Mouse (Mus musculus): ENCODE measurements around the gene Pros1. TPM values are rescaled to one million over a fixed set of nuclear protein-coding genes. Genes with fewer than 3 reads are reported as not detected.

Gene Pros1
- not detected in 2 replicates for polyA plus RNA-seq (2012; ENCODE audit: insufficient read depth, insufficient read length, low replicate concordance, missing spikeins)

DNA sequence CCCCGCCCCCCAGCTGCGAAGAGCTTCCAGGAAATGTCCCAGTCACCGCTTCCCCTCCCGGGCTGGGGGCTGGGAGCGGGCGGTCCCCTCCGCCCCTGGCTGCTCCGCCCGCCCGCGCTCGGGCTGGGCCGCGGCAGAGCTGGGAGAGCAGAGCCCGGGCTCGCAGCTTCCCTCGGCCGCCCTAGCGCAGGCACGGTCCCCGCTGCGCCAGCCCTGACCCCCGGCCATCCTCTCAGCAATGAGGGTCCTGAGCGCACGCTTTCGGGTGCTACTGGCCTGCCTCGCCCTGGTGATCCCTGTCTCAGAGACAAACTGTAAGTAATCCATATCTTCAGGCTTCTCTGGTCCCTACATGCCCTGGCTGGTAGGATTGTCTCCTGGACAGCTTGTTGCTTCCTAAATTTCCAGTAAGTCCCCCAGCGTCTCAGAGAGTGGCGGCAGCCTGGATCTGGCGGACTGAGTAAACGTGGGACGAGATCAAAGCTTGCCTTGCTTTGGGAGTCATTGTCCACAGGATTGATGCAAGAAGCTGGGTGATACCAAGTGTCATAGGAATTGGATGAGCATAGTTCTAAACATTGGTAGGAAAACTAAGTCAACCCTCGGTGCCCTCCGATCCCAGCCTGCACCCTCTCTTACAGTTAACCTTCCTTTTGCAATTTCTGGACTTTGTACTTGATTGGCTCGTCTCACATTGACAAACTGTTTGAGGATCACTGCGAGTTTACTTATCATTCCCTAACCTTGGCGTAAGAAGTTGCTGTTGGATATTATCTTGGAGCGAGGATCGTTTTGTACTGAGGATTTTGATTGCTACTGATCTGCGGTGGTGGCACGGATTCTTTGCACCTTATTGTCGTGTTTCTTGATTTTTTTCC lies at the start of gene Pros1:
TSS of gene Pros1 (plus strand) at position 117 of the 878 bp plus-strand sequence.
- TF ChIP-seq POLR2A (IDR thresholded peaks at IDR 0.05; ENCODE audit: insufficient read depth, low read depth, low read length) = no peak
- no peak for TF ChIP-seq CTCF (IDR thresholded peaks at IDR 0.05; ENCODE audit: insufficient read depth, low read depth, low read length)
- 8% methylated on average over 42 of the region's 42 CpGs for WGBS
- Histone ChIP-seq H3K4me1 (ENCODE audit: control insufficient read depth, insufficient read depth, low read length) (no peaks in the 10 kb centered on the region), H3K27ac (ENCODE audit: insufficient read depth, low read depth, low read length) (no peak within 1 kb of the TSS), H3K4me3 (ENCODE audit: insufficient read depth, low read depth, low read length) (peak within 1 kb of the TSS; percentile 65)

DNA sequence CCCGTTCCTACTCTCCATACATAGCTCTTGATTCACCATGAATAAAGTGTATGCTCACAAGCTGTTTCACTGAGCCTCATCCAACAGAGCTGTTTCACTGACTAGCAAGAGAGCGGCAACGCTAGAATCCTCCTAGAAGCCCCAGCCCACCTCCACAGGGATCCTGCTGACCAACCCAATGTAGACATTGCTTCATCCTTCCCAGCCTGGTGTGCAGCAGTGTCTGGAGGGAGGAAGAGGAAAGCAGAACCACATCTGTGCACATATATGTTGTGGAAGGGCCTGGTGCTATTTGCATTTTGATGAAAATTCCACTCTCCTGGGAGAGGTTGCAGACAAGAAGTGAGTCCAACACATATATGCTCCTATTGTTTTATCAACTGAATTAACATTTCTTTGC lies 49.5 kb upstream of the Pros1 start:
- TF ChIP-seq POLR2A (IDR thresholded peaks at IDR 0.05; ENCODE audit: insufficient read depth, low read depth, low read length) = no peak
- TF ChIP-seq CTCF (IDR thresholded peaks at IDR 0.05; ENCODE audit: insufficient read depth, low read depth, low read length) = no peak
- H3K27ac ChIP-seq (ENCODE audit: insufficient read depth, low read depth, low read length) = no peak overlapping the region
- 96% methylated on average over 3 of the region's 3 CpGs for WGBS
- H3K4me1 ChIP-seq (ENCODE audit: control insufficient read depth, insufficient read depth, low read length) = 0 out of 2 replicates have a peak, but pooled peaks cover 2% of the 10 kb centered on the region
- H3K4me3 ChIP-seq (ENCODE audit: insufficient read depth, low read depth, low read length) = no peak overlapping the region

DNA sequence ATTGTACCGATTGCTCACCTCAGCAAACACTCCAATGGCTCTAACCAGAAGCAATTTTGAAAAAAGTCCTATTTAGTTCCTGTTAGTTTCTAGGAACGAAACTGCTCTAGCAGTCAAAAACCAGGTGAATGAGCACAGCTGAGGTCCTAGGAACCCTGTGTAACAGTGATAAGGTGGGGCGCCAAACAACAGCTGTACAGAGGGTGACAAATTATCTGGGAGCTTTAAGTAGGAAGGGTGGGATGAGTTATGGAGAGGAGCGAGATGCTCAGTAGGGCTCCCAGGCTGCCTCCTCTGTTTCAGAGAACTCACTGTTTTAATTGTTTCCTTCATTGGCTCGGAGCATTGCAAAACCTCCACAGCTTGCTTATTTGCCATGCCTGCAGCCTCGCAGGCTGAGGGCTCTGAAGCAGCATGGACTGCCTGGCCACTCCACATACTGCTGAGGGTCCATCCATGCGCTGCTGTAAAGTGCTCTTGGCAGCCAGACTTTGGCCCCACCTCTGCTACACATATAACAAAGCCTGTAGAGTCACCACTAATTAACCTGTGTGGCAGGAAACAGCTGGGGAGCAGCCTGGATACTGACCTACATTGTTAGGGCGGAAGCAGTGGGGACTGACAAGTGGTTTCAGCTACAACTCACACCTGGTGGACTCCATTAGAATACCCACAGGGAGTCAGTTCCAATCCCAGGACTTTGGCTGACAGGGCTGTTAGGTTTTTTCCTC lies 46.7 kb upstream of the Pros1 start:
- TF ChIP-seq POLR2A (IDR thresholded peaks at IDR 0.05; ENCODE audit: insufficient read depth, low read depth, low read length) = no peak
- TF ChIP-seq CTCF (IDR thresholded peaks at IDR 0.05; ENCODE audit: insufficient read depth, low read depth, low read length) = no peak
- 62% methylated on average over 8 of the region's 8 CpGs for WGBS
- H3K4me1 ChIP-seq (ENCODE audit: control insufficient read depth, insufficient read depth, low read length) = 0 out of 2 replicates have a peak, but pooled peaks cover 2% of the 10 kb centered on the region

DNA sequence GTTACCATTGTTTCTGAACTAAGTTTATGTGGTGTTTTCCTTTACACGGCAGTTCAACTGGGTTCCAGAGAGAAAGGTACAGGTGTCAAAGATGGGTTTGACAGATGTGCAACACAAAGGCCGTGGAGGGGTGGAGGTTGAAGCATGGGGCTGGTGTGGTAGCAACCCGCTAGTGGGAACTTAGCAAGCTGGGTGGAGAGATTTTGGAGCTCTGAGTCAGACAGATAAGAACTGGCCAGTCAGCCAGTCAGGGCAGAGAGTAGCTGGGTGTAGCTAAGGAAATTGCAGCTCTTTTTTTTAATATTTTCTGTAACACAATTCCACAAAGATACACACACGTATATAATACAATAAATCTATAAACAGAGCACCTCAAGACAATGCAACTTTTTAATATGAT lies 43.3 kb upstream of the Pros1 start:
- TF ChIP-seq POLR2A (IDR thresholded peaks at IDR 0.05; ENCODE audit: insufficient read depth, low read depth, low read length) (no peak), CTCF (IDR thresholded peaks at IDR 0.05; ENCODE audit: insufficient read depth, low read depth, low read length) (no peak)
- H3K4me3 ChIP-seq (ENCODE audit: insufficient read depth, low read depth, low read length) = no peak overlapping the region
- 95% methylated on average over 4 of the region's 4 CpGs for WGBS
- H3K4me1 ChIP-seq (ENCODE audit: control insufficient read depth, insufficient read depth, low read length) = 0 out of 2 replicates have a peak, but pooled peaks cover 2% of the 10 kb centered on the region
- no peak overlapping the region for H3K27ac ChIP-seq (ENCODE audit: insufficient read depth, low read depth, low read length)

More for the DNA sequence above, 46.7 kb upstream of the Pros1 start:
- H3K4me3 ChIP-seq (ENCODE audit: insufficient read depth, low read depth, low read length) = no peak overlapping the region
- H3K27ac ChIP-seq (ENCODE audit: insufficient read depth, low read depth, low read length) = no peak overlapping the region

DNA sequence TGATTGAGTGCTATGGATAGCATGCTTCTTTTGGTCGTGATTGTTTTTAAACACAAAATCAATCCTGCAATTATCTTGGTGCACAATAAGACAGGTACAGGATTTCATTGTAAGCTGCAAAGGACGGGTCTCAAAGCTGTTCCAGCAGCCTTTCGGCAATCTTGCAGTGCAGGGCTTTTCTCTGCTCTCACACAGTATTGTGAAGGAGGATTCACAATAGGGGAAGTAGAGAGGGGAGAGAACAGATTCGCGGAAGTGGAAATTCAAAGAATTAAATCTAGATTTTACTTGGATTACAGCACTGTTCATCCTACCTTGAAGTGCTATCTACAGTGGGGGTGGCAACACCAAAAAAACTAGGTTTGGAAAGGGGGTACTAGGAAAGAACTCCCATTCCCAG lies 40.3 kb upstream of the Pros1 start:
- no peak overlapping the region for H3K27ac ChIP-seq (ENCODE audit: insufficient read depth, low read depth, low read length)
- no peak overlapping the region for H3K4me3 ChIP-seq (ENCODE audit: insufficient read depth, low read depth, low read length)
- TF ChIP-seq CTCF (IDR thresholded peaks at IDR 0.05; ENCODE audit: insufficient read depth, low read depth, low read length) (no peak), POLR2A (IDR thresholded peaks at IDR 0.05; ENCODE audit: insufficient read depth, low read depth, low read length) (no peak)
- H3K4me1 ChIP-seq (ENCODE audit: control insufficient read depth, insufficient read depth, low read length) = no peaks in the 10 kb centered on the region
- 78% methylated on average over 5 of the region's 5 CpGs for WGBS

DNA sequence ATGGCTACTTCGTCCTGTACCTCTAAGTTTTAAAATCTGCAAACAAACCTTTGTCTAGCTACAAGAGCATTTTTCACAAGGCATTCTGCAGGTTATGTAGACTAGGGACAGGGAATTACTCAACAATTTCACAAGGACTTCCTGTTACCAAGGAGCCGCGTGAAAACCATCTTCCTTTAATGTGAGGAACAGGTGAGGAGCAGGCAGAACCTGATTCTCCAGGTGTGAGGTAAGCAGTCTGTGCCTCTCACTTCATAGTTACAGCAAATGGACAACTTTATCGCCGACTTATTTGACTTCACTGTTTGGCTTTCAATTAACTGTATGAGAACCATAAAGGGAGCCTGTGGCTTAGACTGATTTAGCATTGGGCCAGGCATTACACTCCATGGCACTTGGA lies 39.6 kb upstream of the Pros1 start, which contains the start of gene Stx19:
TSS of gene Stx19 (plus strand) at position 186 of the 400 bp plus-strand sequence.
- no peaks in the 10 kb centered on the region for H3K4me1 ChIP-seq (ENCODE audit: control insufficient read depth, insufficient read depth, low read length)
- WGBS = 89% methylated on average over 5 of the region's 5 CpGs
- H3K27ac ChIP-seq (ENCODE audit: insufficient read depth, low read depth, low read length) = no peak within 1 kb of the TSS
- no peak within 1 kb of the TSS for H3K4me3 ChIP-seq (ENCODE audit: insufficient read depth, low read depth, low read length)
- TF ChIP-seq POLR2A (IDR thresholded peaks at IDR 0.05; ENCODE audit: insufficient read depth, low read depth, low read length) = no peak
- no peak for TF ChIP-seq CTCF (IDR thresholded peaks at IDR 0.05; ENCODE audit: insufficient read depth, low read depth, low read length)

DNA sequence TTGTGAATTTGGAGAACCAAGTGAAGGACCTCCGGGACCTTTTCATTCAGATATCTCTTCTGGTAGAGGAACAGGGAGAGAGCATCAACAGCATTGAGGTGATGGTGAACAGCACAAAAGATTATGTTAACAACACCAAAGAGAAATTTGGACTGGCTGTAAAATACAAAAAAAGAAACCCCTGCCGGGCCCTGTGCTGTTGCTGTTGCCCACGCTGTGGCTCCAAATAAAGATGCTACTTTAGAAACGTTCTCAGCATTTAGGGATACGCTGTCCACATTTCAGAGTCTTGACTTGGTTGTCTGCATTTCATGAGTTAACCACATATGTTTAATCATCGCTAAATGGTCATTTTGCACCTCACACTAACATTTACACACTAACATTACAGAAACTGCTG lies 31.6 kb upstream of the Pros1 start:
- TF ChIP-seq POLR2A (IDR thresholded peaks at IDR 0.05; ENCODE audit: insufficient read depth, low read depth, low read length) (no peak), CTCF (IDR thresholded peaks at IDR 0.05; ENCODE audit: insufficient read depth, low read depth, low read length) (no peak)
- WGBS = 90% methylated on average over 6 of the region's 6 CpGs
- no peaks in the 10 kb centered on the region for H3K4me1 ChIP-seq (ENCODE audit: control insufficient read depth, insufficient read depth, low read length)
- H3K27ac ChIP-seq (ENCODE audit: insufficient read depth, low read depth, low read length) = no peak overlapping the region
- H3K4me3 ChIP-seq (ENCODE audit: insufficient read depth, low read depth, low read length) = no peak overlapping the region

DNA sequence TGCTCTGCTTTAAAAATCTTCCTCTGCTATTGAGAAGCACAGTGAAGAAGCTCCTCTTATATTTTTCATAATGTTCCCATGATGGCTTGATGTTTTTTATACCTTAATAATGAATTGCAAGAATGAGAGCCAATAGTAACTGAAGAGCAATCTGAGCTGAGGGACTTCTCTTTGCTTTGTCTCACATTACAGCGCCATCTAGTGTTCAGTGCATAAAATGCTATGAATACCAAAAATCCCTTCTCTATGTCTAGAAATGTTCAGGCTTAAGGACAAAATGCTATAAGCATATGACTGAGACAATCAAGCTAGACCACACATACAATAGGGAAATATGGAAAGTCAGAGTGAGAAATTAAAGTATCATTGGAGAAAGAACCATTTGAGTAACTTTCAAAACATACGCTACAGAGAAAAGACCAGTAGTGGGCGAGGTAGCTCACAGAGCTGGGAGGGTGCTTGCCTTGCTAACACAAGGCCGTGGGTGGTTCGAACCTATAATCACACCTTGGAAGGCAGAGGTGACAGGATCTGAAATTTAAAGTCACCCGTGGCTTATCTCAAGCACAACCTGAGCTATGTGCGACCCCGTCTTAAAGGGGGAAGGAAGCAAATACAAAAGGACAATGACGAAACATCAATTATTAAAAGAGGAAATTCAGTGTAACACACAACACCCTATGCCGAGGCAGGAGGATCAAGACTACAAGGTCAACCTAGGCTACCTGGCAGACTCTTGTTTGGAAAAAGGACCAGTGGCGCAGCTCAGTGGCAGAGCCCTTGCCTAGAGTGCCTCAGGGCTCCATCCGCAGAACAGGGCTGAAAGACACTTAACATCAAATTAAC lies 27.7 kb upstream of the Pros1 start:
- no peak for TF ChIP-seq POLR2A (IDR thresholded peaks at IDR 0.05; ENCODE audit: insufficient read depth, low read depth, low read length)
- no peak for TF ChIP-seq CTCF (IDR thresholded peaks at IDR 0.05; ENCODE audit: insufficient read depth, low read depth, low read length)
- Histone ChIP-seq H3K4me1 (ENCODE audit: control insufficient read depth, insufficient read depth, low read length) (no peaks in the 10 kb centered on the region), H3K27ac (ENCODE audit: insufficient read depth, low read depth, low read length) (no peak overlapping the region), H3K4me3 (ENCODE audit: insufficient read depth, low read depth, low read length) (no peak overlapping the region)
- WGBS = 74% methylated on average over 12 of the region's 12 CpGs

Data from olfactory bulb, adult 2 months (tissue).